Mouse (Mus musculus) ES-E14 (cell line): ENCODE measurements around the gene Krtap16-1. TPM values are rescaled to one million over a fixed set of nuclear protein-coding genes. Genes with fewer than 3 reads are reported as not detected.

ENCODE experiments used
- DNase-seq: peaks from one replicate; pipeline ENCODE4 v3.0.0-alpha.2; 2013; ENCODE audit warnings: low read depth, low spot score
- H3K27ac ChIP-seq: 2 replicates; pipeline ENCODE4 v1.5.1; 2012; ENCODE audit warnings: low read depth, mild to moderate bottlenecking, low read length, moderate library complexity, mixed read lengths; ENCODE audit not compliant: poor library complexity, insufficient read depth, severe bottlenecking
- H3K36me3 ChIP-seq: 2 replicates; pipeline ENCODE4 v1.6.1; 2012; ENCODE audit warnings: mild to moderate bottlenecking, low read length, moderate library complexity, mixed read lengths; ENCODE audit not compliant: control insufficient read depth, poor library complexity, insufficient read depth, severe bottlenecking
- H3K4me1 ChIP-seq, 2 experiments: fragments of 150-350 bp in 1 of 2; sonication (generic) in 1 of 2; 2 replicates each; pipeline ENCODE4 v1.6.1; 2012; ENCODE audit warnings: low read length in 2 of 2, mild to moderate bottlenecking in 1 of 2, mixed read lengths in 1 of 2; ENCODE audit not compliant: control insufficient read depth in 2 of 2, insufficient read depth in 2 of 2, poor library complexity in 1 of 2
- H3K4me3 ChIP-seq, 2 experiments: fragments of 150-350 bp in 1 of 2; sonication (generic) in 1 of 2; 2 replicates each; pipeline ENCODE4 v1.5.1; 2012; ENCODE audit warnings: low read length in 2 of 2, low read depth in 1 of 2, mild to moderate bottlenecking in 1 of 2, mixed read lengths in 1 of 2; ENCODE audit not compliant: insufficient read depth in 1 of 2, poor library complexity in 1 of 2, severe bottlenecking in 1 of 2
- H3K9ac ChIP-seq: 2 replicates; pipeline ENCODE4 v1.6.1; 2012; ENCODE audit warnings: low read depth, mild to moderate bottlenecking, low read length, mixed read lengths; ENCODE audit not compliant: poor library complexity, insufficient read depth, severe bottlenecking
- H3K9me3 ChIP-seq: fragments of 150-350 bp; sonication (generic); 2 replicates; pipeline ENCODE4 v1.6.1; 2012; ENCODE audit warnings: low read depth, mild to moderate bottlenecking, low read length; ENCODE audit not compliant: control insufficient read depth, insufficient read depth
- CHD2 ChIP-seq: IDR thresholded peaks from 2 replicates; pipeline ENCODE4 v1.6.1; 2014; ENCODE audit warnings: mild to moderate bottlenecking, low read depth, low read length, inconsistent platforms
- HCFC1 ChIP-seq: IDR thresholded peaks from 2 replicates; pipeline ENCODE4 v1.6.1; 2012; ENCODE audit warnings: low read length, inconsistent platforms, borderline replicate concordance; ENCODE audit not compliant: insufficient read depth
- MAFK ChIP-seq: IDR thresholded peaks from 2 replicates; pipeline ENCODE4 v1.6.1; 2014; ENCODE audit warnings: mild to moderate bottlenecking, low read depth, low read length, inconsistent platforms; ENCODE audit not compliant: insufficient read depth
- ZC3H11A ChIP-seq: IDR thresholded peaks from 2 replicates; pipeline ENCODE4 v1.6.1; 2012; ENCODE audit warnings: low read depth, mild to moderate bottlenecking, inconsistent platforms, low read length, borderline replicate concordance
- ZNF384 ChIP-seq: IDR thresholded peaks from 2 replicates; pipeline ENCODE4 v1.6.1; 2012; ENCODE audit warnings: low read depth, low read length, inconsistent platforms
- in situ Hi-C, 2 experiments: fragments of 600-800 bp; cut with MboI; formaldehyde crosslinking; loops; one replicate each; pipeline ENCODE4 v1.15.1; 2025; ENCODE audit warnings: low sequenced_read_pairs in 2 of 2, inconsistent platforms in 1 of 2; ENCODE audit not compliant: unreplicated experiment in 2 of 2
- total RNA-seq: library from RNA; depleted of rRNA; stranded (reverse); fragments of 300-350 nt; gene quantifications from 2 replicates; pipeline ENCODE4 v1.2.3, GENCODE M21; 2012; rRNA removed

Krtap16-1 gene
- total RNA-seq, 1 experiment, result not detected

DNA sequence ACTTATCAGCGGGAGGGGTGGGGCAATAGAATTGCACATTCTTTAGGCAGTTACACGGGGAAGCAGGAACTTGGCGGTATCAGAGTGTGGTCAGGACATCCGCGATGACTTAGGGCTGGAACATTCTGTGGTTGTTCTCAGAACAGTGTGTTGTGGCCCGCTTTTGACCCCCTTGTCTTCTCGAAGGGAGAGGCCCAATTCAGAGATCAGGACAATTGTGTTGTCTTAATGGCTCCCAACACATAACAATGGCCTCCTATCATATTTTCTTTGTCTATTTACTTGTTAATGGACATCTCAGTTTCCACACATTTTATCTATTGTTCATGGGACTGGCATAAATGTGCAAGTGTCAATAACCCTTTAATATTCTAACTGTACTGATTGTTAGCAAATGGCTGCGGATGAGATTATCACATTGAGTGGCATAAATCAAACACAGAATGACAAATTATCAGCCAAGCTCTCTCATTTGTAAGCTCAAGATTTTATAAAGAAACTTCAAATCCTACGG, 48.6 kb downstream of the Krtap16-1 start:
- Histone ChIP-seq H3K9me3 (no peaks in the 10 kb centered on the region), H3K4me1 (no peaks in the 10 kb centered on the region), H3K4me3 (no peak overlapping the region), H3K36me3 (no peaks in the 10 kb centered on the region), H3K9ac (no peak overlapping the region), H3K27ac (no peak overlapping the region)
- peak; percentile 42 for DNase-seq
- TF ChIP-seq CHD2 (peak; percentile 64; the same call in 1 of the 2 replicates), MAFK (no peak)
- in situ Hi-C loops, result no loop called here

DNA sequence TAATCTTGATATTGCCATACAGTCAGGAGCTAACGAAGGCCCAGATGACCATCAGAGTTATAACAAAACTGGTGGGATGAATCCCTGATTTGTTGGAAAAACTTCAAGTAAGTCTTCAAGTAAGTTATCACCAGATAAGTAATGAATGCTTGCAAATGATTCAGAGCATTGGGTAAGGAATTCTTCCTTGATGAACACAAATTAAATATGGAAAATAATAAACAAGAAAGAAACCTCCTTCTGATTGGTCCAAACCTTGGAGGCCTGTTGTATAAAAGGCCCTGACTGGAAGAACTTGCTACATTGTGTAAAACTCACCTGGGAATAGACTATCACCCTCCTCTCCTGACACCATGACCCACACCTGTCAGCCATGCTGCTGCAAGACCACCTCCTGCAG, 50.4 kb downstream of the Krtap16-1 start, which contains the start of gene Krtap31-2:
Gene Krtap31-2 (plus strand): TSS at position 301 of the 400 bp plus-strand sequence.
- H3K27ac ChIP-seq, result no peak within 1 kb of the TSS
- no peak within 1 kb of the TSS for H3K9ac ChIP-seq
- no peaks in the 10 kb centered on the region for H3K4me1 ChIP-seq
- in situ Hi-C loops, result no loop called here
- no peaks in the 10 kb centered on the region for H3K9me3 ChIP-seq
- DNase-seq, result no peak
- H3K4me3 ChIP-seq, result no peak within 1 kb of the TSS
- TF ChIP-seq ZNF384 (no peak), HCFC1 (no peak), ZC3H11A (no peak), CHD2 (no peak), MAFK (no peak)
- no peaks in the 10 kb centered on the region for H3K36me3 ChIP-seq

Other genes with a start within 250 kb of the Krtap16-1 start
- not detected in 2 replicates for gene Gm11595, start 213.7 kb downstream of the Krtap16-1 start, total RNA-seq
- gene Krtap4-8, start 205.9 kb downstream of the Krtap16-1 start, total RNA-seq, result not detected in 2 replicates
- not detected in 2 replicates for gene Krtap4-9, start 201.4 kb downstream of the Krtap16-1 start, total RNA-seq
- gene Gm11596, start 193.1 kb downstream of the Krtap16-1 start, total RNA-seq, result not detected in 2 replicates
- gene Gm11569, start 187.7 kb downstream of the Krtap16-1 start, total RNA-seq, result not detected in 2 replicates
- not detected in 2 replicates for gene Gm11554, start 182.2 kb downstream of the Krtap16-1 start, total RNA-seq
- gene Krtap4-13, start 176.7 kb downstream of the Krtap16-1 start, total RNA-seq, result 1.3 and 1.5 TPM in 2 replicates
- 0.89 and 1.4 TPM in 2 replicates for gene Gm11564, start 170.9 kb downstream of the Krtap16-1 start, total RNA-seq
- gene 2300003K06Rik, start 148.5 kb downstream of the Krtap16-1 start, total RNA-seq, result not detected in 2 replicates
- not detected in 2 replicates for gene Krtap4-16, start 135.0 kb downstream of the Krtap16-1 start, total RNA-seq
- gene Gm11568, start 128.7 kb downstream of the Krtap16-1 start, total RNA-seq, result not detected in 2 replicates
- gene Gm11559, start 122.1 kb downstream of the Krtap16-1 start, total RNA-seq, result not detected in 2 replicates
- not detected in 2 replicates for gene Krtap9-1, start 113.2 kb downstream of the Krtap16-1 start, total RNA-seq
- not detected in 2 replicates for gene Gm11567, start 107.4 kb downstream of the Krtap16-1 start, total RNA-seq
- gene Krtap31-1, start 78.7 kb downstream of the Krtap16-1 start, total RNA-seq, result not detected in 2 replicates
- gene Gm11565, start 71.8 kb downstream of the Krtap16-1 start, total RNA-seq, result not detected in 2 replicates
- gene Krtap31-2, start 50.3 kb downstream of the Krtap16-1 start, total RNA-seq, result not detected in 2 replicates
- not detected in 2 replicates for gene Krtap9-5, start 38.1 kb downstream of the Krtap16-1 start, total RNA-seq
- not detected in 2 replicates for gene Krtap29-1, start 7.5 kb downstream of the Krtap16-1 start, total RNA-seq
- not detected in 2 replicates for gene Krtap17-1, start 7.4 kb upstream of the Krtap16-1 start, total RNA-seq
- gene Krt33a, start 29.6 kb upstream of the Krtap16-1 start, total RNA-seq, result not detected in 2 replicates
- not detected in 2 replicates for gene Krt33b, start 43.3 kb upstream of the Krtap16-1 start, total RNA-seq
- not detected in 2 replicates for gene Krt34, start 55.0 kb upstream of the Krtap16-1 start, total RNA-seq
- gene Krt31, start 64.0 kb upstream of the Krtap16-1 start, total RNA-seq, result not detected in 2 replicates
- not detected in 2 replicates for gene Krt32, start 101.6 kb upstream of the Krtap16-1 start, total RNA-seq
- not detected in 2 replicates for gene Krt35, start 109.6 kb upstream of the Krtap16-1 start, total RNA-seq
- 0.13 and 0.16 TPM in 2 replicates for gene Krt36, start 119.0 kb upstream of the Krtap16-1 start, total RNA-seq
- 0.71 and 1.1 TPM in 2 replicates for gene Krt13, start 135.0 kb upstream of the Krtap16-1 start, total RNA-seq
- 0.16 and 0.36 TPM in 2 replicates for gene Krt15, start 149.3 kb upstream of the Krtap16-1 start, total RNA-seq
- 53.4 and 79.9 TPM in 2 replicates for gene Krt19, start 162.1 kb upstream of the Krtap16-1 start, total RNA-seq
- 0.09 and 0.11 TPM in 2 replicates for gene Krt9, start 206.6 kb upstream of the Krtap16-1 start, total RNA-seq
- gene Krt14, start 221.0 kb upstream of the Krtap16-1 start, total RNA-seq, result 2.1 and 2.3 TPM in 2 replicates